Mouse (Mus musculus) urinary bladder, postnatal 4 days (tissue): ENCODE measurements at regions not wholly inside any gene's neighbourhood (a gene's known extent, or its start where the extent isn't known, plus 50 kb on each side); places are given as distances from the start of the nearest gene placed in this dataset.
A peak's percentile ranks its signal among the peaks of the same experiment; 100 is the strongest.
"Not testable (repeated sequence)": the region's sequence is repeated elsewhere in the genome, so short reads cannot be mapped to it uniquely, and the experiment has no call there.

Experiments
- DNase-seq, 2 experiments: peaks; one replicate each; pipeline ENCODE4 v3.0.0; 2021 to 2022; ENCODE audit warnings: low spot score in 2 of 2

DNA sequence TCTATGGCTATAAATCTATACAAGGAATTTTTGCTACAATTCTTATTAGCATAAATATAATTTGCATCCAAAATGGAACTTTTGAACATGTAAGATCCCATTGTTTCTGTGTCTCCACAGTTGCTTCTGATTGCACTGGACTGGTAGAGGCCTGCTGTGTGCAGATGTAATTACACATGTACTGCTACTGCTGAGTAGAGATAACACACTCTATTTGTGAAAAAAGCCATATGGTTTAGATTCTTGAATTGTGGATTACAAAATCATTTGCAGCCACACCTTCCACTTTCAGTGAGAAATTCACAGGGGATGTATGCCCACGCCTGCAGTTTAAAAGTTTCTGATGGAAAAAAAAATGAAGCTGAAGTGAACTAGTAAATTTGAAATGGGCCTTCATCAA lies 288.2 kb upstream of the Adamts5 start:
- DNase-seq: no peak

DNA sequence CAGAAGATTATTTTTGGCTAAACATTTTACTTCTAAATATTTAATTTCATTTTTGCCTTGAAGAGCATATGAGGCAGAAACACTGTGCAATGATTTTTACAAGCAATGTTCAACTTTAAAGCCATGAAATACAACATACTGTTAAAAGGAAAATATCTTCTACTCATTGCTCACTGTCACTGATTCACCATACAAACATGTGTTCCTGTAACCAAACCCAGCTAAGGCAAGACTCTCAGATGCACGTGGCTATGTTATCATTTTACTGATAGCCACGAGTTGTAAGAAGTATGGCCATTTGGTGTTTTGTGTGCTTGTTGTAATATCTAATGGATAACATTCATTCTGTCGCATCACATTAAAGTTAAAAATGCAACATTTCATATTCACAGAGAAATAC lies 287.3 kb upstream of the Adamts5 start:
- no peak for DNase-seq

DNA sequence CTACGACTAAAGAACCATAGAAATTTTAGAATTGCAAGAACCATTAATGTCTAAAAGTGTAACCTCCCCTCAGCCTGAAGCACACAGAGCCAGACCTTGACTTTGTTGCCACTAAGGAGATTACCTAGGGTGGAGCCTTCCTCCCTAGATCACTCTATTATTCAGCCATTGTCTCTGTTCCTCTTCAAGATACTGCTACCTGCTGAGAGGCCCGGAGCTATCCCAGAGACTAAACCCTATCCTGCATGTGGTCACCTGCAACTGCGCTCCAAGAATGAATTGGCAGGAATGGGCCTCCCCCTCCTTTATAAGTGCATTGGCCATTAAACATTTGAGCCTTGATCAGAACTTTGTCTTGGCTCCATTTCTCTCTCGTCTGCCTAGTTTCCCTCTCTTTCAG lies 286.0 kb upstream of the Adamts5 start:
- not testable (repeated sequence) for DNase-seq

DNA sequence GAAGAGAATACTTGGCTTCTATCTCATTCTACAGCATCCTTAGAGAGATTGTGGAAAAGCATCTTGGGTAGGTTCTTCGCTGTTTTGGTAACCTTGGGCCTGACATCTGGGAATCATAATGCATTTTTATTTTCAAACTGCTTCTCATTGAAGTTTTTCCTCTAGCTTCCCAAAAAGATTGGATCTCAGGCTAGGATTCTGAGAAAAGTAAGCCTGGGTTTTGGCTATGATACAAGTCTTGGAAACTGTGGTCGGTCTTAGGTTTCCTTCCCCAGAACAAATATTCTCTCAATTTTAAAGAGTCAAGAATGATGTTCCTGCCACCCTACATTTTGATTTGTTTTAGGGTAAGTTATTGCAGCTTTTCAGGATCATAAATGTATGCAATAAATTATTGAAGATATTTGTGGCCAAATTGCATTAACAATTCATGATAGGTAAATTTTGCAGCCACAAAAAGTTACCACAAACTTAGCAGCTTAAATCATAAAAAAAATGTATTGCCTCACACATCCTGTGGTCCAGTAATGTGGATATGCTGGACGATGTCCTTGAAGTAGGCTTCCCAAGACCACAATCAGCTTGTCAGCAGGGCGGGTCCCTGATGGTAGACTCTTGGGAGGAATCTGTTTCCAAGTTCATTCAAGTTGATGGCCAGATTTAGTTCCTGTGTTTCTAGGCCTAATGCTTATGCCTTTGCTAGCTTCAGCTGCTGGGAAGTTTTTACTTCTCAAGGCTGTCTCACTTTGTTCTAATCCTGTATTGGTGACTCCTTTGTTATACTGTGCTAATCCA lies 257.6 kb upstream of the Adamts5 start:
- DNase-seq: peak in 1 of 2 experiments; percentile 19

DNA sequence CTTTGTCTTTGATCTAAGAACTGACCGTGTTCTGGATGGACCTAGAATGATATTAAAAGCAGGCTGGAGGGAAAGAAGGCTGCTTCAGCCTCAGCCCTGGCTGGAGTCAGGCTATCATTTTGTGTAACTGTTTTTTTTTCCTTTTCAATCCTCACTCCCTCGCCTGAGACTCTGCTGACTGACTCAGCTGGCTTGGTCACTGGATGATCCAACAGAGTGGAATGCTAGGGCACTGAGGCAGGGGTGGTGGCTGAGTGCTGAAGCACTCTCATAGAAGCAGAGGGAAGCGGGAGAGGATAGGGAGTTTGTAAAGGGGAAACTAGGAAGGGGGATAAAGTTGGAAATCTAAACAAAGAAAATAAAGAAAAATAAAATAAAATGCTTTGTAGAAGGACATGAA lies 236.5 kb upstream of the Adamts5 start:
- no peak for DNase-seq

DNA sequence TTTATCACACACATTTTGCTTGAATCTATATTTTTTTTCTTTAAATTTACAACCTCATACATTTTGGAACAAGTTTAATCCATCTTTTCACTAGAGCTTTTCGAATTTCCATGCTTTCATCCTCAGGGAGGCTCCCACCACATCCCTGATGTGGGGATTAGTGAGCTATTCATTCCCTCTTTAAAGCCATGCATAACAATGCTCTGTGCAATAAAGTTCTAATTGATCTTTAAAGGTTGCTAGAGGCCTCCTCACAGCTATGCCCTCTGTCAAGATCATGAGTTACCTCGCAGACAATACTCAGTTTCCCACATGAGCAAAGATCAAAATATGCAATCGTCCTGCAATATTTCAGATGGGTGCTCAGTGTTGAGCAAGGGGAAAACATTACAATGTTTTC lies 234.5 kb upstream of the Adamts5 start:
- DNase-seq: no peak

DNA sequence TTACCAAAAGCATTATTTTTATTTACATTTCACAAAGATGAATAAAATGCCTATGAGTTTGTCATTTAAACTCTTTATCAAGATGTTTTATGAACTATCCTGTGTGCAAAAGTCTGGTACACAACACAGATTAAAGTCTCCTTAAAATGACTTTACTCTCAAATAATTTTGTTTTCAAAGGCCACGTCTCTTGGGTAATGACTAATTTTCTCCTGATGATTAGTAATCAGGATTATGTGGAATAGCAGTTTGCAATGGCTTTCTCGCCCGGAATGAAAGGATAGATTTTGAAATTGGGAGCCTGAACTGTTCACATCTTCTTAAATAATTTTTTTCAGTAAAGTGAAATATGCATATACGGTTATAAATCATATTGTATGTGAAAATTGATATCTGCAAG lies 225.8 kb upstream of the Adamts5 start:
- DNase-seq: no peak

DNA sequence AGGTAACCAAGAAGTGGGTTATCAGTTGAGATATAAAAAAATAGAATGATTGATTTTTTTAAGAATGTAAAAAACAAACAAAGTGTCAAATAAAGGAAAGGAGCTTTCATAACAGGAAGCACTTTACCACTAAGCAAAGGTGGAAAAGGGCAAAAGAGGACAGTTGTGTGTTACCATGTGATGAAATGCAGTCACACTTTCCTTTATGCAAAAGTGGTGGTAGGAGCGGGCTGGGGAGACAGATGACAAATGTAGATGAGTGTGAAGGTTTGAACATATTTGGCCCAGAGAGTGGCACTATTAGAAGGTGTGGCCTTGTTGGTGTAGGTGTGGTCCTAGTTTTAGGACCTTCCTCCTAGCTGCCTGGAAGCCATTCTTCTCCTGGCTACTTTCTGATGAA lies 222.6 kb upstream of the Adamts5 start:
- DNase-seq: no peak

DNA sequence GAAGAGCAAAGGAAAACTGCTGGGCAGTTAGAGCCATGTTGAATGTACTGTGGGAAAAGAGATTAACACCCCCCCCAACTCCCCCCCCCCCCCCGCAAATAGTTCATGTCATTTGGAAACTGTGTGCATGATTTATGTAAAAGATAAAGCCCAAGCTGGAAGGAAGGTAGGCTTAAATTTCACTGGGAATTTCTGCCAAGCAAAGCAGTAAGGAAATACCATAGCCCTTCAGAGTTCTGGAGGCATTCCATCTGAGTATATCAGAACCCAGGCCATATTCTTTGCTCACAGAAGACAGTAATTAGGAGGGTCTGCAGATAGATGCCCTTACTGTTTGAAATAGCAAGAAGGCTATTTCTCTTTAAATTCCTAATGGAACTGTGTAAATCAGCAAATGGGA lies 221.3 kb upstream of the Adamts5 start:
- no peak for DNase-seq

DNA sequence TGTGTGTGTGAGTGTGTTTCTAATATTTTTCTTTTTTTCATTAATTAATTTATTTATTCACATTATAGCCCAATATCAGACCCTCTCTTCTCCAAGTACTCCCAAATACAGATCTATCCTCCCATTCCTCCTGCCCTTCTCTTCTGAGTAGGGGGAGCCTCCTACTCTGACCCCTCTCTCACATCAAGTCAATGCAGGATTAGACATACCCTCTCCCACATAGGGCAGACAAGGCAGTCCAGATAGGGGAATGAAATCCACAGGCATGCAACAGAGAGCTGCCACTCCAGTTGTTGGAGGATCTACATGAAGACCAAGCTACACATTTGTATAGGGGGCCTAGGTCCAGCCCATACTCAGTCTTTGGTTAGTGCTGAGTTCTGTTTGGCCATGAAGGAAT lies 216.3 kb upstream of the Adamts5 start:
- no peak for DNase-seq

DNA sequence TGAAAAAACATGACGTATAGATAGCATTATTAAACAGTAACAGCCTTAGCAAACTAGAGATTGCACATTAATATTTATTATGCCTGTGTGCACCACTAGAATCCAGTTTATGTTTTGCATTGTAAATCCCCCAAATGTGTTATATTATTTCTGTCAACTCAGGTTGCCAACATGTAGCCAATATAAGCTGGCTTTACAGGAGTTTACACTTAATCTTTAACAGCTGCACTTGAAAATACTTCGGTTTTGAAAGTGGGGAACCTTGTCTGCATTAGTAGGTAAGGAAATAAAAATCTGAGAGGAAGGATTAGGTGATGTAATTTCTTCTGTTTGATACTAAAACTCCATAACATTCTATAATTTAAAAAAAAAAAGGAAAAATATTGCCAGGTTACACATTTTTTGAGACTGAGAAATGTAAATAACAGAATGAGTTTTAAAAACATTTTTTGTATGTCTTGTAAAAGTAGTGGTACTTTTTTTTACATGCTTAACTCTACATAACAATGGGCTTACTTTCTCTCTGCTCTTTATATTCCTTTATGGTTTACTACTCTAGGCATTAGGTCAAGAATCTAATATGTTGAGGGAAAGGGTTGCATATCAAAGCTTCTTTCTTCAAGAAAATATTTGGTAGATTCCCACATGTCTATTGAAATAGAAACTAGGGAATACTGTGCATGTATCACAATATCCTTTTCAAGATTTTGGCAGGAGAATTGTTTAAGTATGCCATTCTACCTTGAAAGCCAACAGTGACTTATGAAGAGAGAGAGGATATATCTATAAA lies 214.2 kb upstream of the Adamts5 start:
- DNase-seq: no peak

DNA sequence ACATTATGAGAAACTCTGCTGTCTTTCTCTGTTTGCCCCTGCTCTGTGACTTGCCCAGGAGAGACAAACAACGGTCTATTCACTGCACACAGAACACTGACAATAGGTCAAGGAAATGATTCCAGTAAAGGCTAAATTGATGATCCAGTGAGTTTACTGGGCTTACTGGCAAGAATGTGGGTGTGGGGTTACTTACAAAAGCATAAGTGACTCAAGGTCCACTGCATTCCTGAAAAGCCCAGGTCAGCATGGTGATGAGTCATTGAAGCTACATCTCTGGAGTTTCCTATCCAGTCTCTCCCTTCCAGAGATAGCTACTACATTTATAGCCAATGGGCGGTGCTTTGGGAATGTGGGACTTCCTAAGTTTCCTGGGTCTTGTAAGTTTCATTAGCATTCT lies 192.8 kb upstream of the Adamts5 start:
- no peak for DNase-seq

DNA sequence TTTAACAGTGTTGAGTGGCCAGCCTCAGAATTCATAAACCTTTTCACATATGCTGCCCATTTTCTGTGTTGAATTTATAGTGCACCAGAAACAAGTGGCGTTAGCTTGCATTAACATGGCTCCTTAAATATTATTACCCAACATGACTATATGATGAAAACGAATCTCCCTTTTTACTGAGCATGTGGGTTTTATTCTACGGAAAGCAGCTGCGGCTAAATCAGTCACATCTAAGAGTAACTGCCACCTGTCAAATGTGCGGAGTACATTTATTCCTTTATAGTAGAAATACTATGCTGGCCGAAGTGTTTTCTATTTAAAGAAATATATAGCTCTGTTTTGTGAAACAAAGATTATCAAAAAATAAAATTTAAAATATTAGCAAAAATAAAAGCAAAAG lies 188.5 kb upstream of the Adamts5 start:
- DNase-seq: no peak

DNA sequence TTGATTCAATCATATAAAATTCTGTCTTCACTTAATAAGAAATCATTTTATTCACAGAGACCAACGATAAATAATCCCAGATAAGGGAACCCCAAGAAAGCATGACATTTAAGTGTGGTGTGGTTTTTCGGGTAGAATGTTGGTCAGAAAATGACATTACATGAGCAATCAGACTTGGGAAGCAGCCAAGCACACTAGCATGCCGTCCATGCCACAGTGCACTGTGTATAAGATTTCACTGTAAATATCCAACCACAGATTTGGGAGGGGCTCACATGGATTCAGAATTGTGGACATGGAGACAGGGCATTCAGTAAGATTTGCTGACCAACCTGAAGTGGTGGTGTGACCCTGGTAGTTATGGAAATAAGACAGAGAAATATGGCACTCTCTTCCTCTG lies 185.8 kb upstream of the Adamts5 start:
- DNase-seq: no peak

DNA sequence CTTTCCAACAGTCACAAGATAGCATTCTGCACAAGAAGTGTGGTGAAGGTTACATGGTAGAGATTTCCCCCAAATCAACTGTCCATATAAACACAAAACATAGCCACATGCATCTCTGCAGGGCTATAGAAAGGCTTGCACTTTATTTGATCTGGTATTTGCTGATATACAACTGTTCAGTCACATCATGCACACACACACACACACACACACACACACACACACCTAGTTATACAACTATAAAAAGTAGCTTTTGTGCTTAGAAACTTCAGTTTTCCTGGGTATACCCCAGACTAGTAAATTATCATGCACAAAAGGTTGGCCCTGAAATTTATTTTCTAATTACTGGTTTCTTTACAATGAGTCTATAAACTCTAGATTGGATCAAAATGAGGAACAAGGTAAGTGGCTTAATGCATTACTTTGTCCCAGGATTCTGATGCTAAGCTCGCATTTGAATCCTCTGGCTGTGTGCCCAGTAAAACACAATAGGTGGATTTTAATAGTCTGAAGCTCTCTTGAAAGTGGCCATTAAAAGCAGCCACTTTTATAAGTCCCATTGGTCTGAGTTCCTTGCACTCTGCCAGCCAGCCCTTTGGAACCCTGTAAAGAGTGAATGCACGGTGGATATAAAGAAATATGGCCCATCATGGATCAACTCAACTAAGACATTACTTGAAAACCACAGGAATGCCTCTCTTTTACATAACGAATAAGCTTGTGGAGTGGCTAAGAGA lies 166.2 kb upstream of the Adamts5 start:
- DNase-seq: no peak

DNA sequence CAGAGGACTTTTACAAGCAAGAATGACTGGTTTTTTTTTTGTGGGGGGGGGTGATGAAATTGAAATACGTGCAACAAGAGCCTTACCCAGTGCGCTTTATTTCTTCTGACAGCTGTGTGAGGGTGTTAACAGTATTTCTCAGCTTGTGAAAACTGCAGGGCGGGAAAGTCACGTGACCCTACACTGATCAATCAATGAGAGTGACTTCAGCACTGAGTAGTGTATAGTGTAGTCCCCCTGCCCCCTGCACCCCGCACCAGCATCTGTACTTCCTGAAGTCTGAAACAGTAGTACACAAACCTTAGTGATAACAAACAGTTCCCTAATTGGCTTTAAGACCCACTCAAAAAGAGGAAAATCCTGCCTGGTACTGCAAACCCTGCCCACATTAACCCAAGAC lies 158.5 kb upstream of the Adamts5 start:
- no peak for DNase-seq

DNA sequence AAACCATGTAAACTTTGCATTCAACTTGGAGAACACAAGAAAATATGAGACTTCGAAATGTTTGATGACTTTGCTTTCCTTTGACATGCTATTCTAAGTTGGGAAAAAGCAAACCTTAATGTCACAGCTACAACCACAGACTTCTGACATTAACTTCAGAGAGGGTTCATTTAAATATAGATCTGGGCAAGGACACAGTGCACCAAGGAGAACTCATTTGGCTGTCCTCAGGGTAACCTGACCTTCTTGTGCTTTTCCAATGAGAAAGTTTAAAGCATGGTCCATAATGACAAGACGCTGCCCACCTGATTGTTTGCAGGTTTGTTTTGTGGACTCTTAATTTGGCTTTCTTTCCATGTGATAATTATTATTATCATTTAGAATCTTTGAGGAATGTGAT lies 143.1 kb upstream of the Adamts5 start:
- DNase-seq: no peak

DNA sequence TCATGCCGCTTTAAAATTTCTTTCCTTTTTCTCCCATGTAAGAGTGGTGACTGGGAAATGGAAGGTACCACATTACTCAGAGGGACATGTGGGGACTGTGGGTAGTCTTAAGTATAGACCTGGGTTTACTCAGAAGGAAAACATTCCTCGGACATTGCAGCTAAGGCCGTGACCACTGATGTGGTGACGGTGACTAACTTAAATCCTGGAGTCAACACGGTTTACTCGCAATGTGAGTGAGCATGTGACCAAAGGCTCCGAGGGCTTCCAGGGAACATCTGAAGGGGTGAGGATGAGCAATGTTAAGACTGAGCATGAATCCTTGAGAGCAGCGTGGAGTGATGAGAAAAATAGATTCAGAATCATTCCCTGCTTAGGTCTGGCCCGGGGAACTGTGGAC lies 133.1 kb upstream of the Adamts5 start:
- DNase-seq: no peak

DNA sequence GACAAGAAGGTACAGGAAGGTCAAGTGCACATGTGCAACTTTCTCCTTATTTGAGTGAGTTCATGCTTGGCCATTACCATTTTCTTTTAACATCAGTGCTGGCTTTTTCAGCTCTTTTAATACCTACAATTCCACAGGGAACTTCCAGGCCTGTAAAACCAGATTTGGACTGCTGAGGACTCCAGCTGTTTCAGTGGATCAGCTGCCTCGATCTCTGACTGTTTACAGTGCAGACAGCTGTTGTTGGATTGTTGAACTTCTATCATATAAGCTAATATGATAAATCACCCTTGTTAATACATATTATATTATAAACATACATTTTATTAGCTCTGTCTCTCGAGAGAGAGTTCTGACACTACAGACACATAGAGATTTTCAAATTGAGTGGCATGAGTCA lies 126.1 kb upstream of the Adamts5 start:
- DNase-seq: no peak

DNA sequence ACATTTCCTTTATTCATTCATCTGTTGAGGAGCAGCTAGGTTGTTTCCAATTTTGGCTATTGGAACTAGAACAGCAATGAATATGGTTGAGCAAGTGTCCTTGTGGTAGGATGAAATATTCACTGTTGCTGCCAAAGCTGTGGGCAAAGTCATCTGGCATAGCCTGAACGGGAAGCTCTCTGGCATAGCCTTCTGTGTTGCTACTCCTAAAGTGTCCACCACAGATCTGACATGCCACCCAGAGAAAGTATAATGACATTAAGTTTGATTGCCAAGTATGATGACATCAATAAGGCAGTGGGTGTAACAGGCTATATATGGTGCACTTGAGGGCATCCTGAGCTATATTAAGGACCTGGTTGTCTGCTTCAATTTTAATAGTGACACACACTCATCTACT lies 113.7 kb upstream of the Adamts5 start:
- DNase-seq: no peak

DNA sequence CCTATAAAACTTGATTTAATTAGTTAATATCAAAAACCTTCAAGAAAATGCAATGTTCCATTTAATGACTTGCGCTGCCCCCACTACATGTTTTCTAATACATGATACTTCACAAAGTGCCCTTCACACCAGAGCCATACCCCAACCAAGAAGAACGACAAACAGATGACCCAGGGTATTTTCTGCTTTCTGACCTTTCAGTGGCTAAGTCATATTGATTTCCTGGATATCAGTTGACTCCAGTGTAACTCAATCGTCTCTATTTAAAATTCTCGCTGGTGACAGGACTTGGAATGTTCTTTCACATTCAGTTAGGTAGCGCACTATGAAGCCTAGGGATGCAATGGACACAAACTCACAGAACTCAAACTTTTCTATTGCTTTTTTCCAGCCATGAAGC lies 109.4 kb upstream of the Adamts5 start:
- no peak for DNase-seq

DNA sequence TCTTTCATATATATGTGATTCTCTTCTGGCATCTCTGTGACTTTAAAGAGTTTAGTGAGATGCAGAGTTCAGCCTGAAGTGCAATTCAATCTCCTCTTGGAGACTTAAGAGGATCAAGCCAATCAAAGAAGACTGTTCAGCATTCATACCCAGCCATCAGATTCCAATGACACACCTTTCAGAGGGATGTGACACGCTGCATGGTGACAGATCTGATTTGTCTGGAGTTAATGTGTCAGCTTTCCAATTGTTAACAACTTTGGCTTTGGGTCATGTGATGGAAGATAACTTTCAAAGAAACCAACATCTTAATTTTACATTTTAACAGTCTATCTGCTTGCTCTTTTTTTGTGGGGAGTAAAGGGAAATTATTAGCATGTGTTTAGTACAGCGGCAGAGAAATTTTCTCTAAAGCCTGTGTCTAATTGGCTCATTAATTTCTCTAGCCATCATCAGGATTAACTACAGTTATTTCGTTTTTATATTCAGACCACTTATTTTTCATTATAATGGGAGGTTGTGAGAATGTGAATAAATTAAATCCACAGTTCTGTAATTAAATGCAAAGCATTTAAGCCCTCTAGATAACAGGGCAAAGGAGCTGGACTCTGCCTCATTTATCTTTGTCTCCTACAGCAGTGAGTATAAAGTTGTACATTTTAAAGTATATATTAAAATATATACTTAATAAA lies 108.2 kb upstream of the Adamts5 start:
- DNase-seq: no peak
